Mouse (Mus musculus) olfactory bulb, adult 2 months (tissue): ENCODE results near the gene Ptprn.

Experiments used
- CTCF ChIP-seq: fragments of 200-500 bp; IDR thresholded peaks from 2 replicates; pipeline ENCODE4 v1.5.1; 2012; ENCODE audit warnings: low read depth, mild to moderate bottlenecking, low read length, moderate library complexity; ENCODE audit not compliant: insufficient read depth
- POLR2A ChIP-seq: fragments of 200-500 bp; IDR thresholded peaks from 2 replicates; pipeline ENCODE4 v1.6.1; 2012; ENCODE audit warnings: mild to moderate bottlenecking, low read depth, low read length, moderate library complexity; ENCODE audit not compliant: insufficient read depth

DNA sequence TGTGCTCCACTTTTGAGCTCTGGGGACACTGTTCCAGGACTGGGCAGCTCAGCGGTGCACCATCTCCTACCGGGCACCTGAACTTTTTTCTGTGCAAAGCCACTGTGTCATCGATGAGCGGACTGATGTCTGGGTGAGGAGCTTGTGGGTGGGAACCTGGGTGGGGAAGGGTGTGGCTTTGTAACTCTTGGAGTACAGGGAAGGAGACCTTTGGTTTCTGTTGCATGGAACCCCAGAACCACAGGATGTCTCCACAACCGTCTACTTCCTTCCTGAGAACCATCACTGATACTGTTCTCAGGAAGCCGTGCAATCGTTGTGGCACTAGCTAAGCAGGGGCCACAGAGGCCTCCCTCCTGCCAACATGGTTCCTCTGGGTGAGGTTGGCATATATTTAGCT lies 51.2 kb downstream of the Ptprn start:
- TF ChIP-seq CTCF (no peak), POLR2A (no peak)
